Mouse (Mus musculus): ENCODE measurements around the gene Rnf222. TPM values are rescaled to one million over a fixed set of nuclear protein-coding genes. Genes with fewer than 3 reads are reported as not detected.

The Rnf222 gene
- total and polyA plus RNA-seq, 3 experiments: not detected

GRCm38 (mm10) chr11:68901351-68902046 lies 13.1 kb downstream of the Rnf222 start, which contains the start of gene Rpl26:
Gene Rpl26, plus strand, starts transcription at chr11:68901583.
- H3K4me1 ChIP-seq (ENCODE audit: control insufficient read depth in 1 of 2, insufficient read depth in 2 of 2): peaks cover 5 to 28% of the 10 kb centered on the region in 2 experiments; a peak in 3 of 4 replicates
- H3K36me3 ChIP-seq (replicated peaks in 1 of 2; ENCODE audit: control insufficient read depth in 1 of 2, insufficient read depth in 1 of 2, low read length in 1 of 2): peaks cover 34 to 42% of the 10 kb centered on the region in 2 experiments
- in situ Hi-C loops (cut with MboI; ENCODE audit: low pct_ligation_motif_present, low pct_unique_long_range_greater_than_20kb, low sequenced_read_pairs): loop anchor here (5.0 kb wide), 1 partner anchor 71 kb away; no protein-coding TSS in a partner anchor
- peak within 1 kb of the TSS; percentile 80 for H3K4me2 ChIP-seq (ENCODE audit: insufficient read depth, low read depth, poor library complexity, severe bottlenecking)
- dilution Hi-C loops (cut with MboI; ENCODE audit: extremely low pct_ligation_motif_present, extremely low pct_unique_long_range_greater_than_20kb, low sequenced_read_pairs): no loop called here
- peaks cover 5% of the 10 kb centered on the region for H3K9me3 ChIP-seq (replicated peaks; ENCODE audit: low read length)
- peaks cover 18% of the 10 kb centered on the region for H3K27me3 ChIP-seq (replicated peaks)
- no peak for TF ChIP-seq ZNF384 (IDR thresholded peaks at IDR 0.05; ENCODE audit: low read depth, low read length)
- TF ChIP-seq CTCF (conservative IDR thresholded peaks at IDR 0.05 in 1 of 2, IDR thresholded peaks at IDR 0.05 in 1 of 2; ENCODE audit: low read depth in 2 of 2, low read length in 2 of 2): peak; percentile 94 to 98
- peak; percentile 82 for TF ChIP-seq MYC (IDR thresholded peaks at IDR 0.05; ENCODE audit: low read depth, low read length)
- TF ChIP-seq TCF12 (IDR thresholded peaks at IDR 0.05; ENCODE audit: low read depth, low read length): peak; percentile 100
- peak; percentile 54 for TF ChIP-seq IRF4 (IDR thresholded peaks at IDR 0.05; ENCODE audit: low read depth, low read length)
- TF ChIP-seq KAT2A (IDR thresholded peaks at IDR 0.05; ENCODE audit: insufficient replicate concordance, low read length): peak; percentile 95
- TF ChIP-seq MXI1 (IDR thresholded peaks at IDR 0.05; ENCODE audit: low read depth, low read length): peak; percentile 91
- peak; percentile 91 for TF ChIP-seq ZMIZ1 (IDR thresholded peaks at IDR 0.05; ENCODE audit: low read depth, low read length)
- peak; percentile 26; the same call in 1 of the 2 replicates for TF ChIP-seq SIN3A (IDR thresholded peaks at IDR 0.05; ENCODE audit: low read length)
- peak; percentile 92 for TF ChIP-seq GABPA (IDR thresholded peaks at IDR 0.05; ENCODE audit: insufficient replicate concordance, low read depth, low read length)
- no peak for TF ChIP-seq PAX5 (IDR thresholded peaks at IDR 0.05; ENCODE audit: low read length)
- TF ChIP-seq TBP (conservative IDR thresholded peaks at IDR 0.05; ENCODE audit: low read depth, low read length): peak; percentile 98
- TF ChIP-seq RCOR1 (conservative IDR thresholded peaks at IDR 0.05; ENCODE audit: low read depth, low read length): no peak
- TF ChIP-seq CHD2 (IDR thresholded peaks at IDR 0.05; ENCODE audit: low read length): peak; percentile 100
- TF ChIP-seq MEF2A (IDR thresholded peaks at IDR 0.05; ENCODE audit: borderline replicate concordance, low read depth, low read length): peak; percentile 54; the same call in 1 of the 2 replicates
- peak; percentile 96 for TF ChIP-seq POLR2AphosphoS2 (IDR thresholded peaks at IDR 0.05; ENCODE audit: low read depth, low read length)
- TF ChIP-seq JUN (IDR thresholded peaks at IDR 0.05; ENCODE audit: insufficient read depth, low read depth, low read length): peak; percentile 92
- TF ChIP-seq HCFC1 (IDR thresholded peaks at IDR 0.05; ENCODE audit: low read depth, low read length): peak; percentile 92
- TF ChIP-seq POLR2A (IDR thresholded peaks at IDR 0.05; ENCODE audit: low read depth, low read length): peak; percentile 99
- TF ChIP-seq MAFK (IDR thresholded peaks at IDR 0.05; ENCODE audit: insufficient replicate concordance, low read length): no peak
- TF ChIP-seq MAZ (IDR thresholded peaks at IDR 0.05; ENCODE audit: low read depth, low read length): no peak
- TF ChIP-seq EP300 (IDR thresholded peaks at IDR 0.05; ENCODE audit: low read length): no peak
- peak; percentile 99 for TF ChIP-seq NELFE (IDR thresholded peaks at IDR 0.05; ENCODE audit: low read depth, low read length)
- TF ChIP-seq JUND (conservative IDR thresholded peaks at IDR 0.05; ENCODE audit: low read depth, low read length): peak; percentile 90
- peak; percentile 88 for TF ChIP-seq BHLHE40 (IDR thresholded peaks at IDR 0.05; ENCODE audit: low read depth, low read length)
- TF ChIP-seq ZKSCAN1 (IDR thresholded peaks at IDR 0.05; ENCODE audit: borderline replicate concordance, low read depth, low read length): no peak
- TF ChIP-seq CHD1 (IDR thresholded peaks at IDR 0.05; ENCODE audit: low read depth, low read length): no peak
- TF ChIP-seq NRF1 (IDR thresholded peaks at IDR 0.05; ENCODE audit: low read depth, low read length): no peak
- no peak for TF ChIP-seq RAD21 (IDR thresholded peaks at IDR 0.05; ENCODE audit: low read depth, low read length)
- TF ChIP-seq ELF1 (IDR thresholded peaks at IDR 0.05; ENCODE audit: low read depth, low read length): peak; percentile 98
- no peak for TF ChIP-seq ZC3H11A (IDR thresholded peaks at IDR 0.05; ENCODE audit: low read depth, low read length)
- TF ChIP-seq USF1 (IDR thresholded peaks at IDR 0.05; ENCODE audit: low read depth, low read length): no peak
- peak; percentile 86; the same call in 1 of the 2 replicates for TF ChIP-seq UBTF (IDR thresholded peaks at IDR 0.05; ENCODE audit: low read depth, low read length)
- peaks cover 19% of the 10 kb centered on the region for H3K79me2 ChIP-seq (replicated peaks; ENCODE audit: control insufficient read depth, extremely low read depth, insufficient read depth, poor library complexity, severe bottlenecking)
- H3K4me3 ChIP-seq (replicated peaks in 1 of 3; ENCODE audit: low read depth in 2 of 3, low read length in 2 of 3, poor library complexity in 1 of 3): peak within 1 kb of the TSS; percentile 71 to 92 (median 78)
- peak within 1 kb of the TSS; percentile 100 for H3K9ac ChIP-seq (ENCODE audit: insufficient read depth, low read depth)
- DNase-seq (ENCODE audit: extremely low read depth): peak; percentile 100
- H3K27ac ChIP-seq (ENCODE audit: insufficient read depth, low read depth): peak within 1 kb of the TSS; percentile 32
